Mouse (Mus musculus): ENCODE data around the gene Il1r2.

DNA sequence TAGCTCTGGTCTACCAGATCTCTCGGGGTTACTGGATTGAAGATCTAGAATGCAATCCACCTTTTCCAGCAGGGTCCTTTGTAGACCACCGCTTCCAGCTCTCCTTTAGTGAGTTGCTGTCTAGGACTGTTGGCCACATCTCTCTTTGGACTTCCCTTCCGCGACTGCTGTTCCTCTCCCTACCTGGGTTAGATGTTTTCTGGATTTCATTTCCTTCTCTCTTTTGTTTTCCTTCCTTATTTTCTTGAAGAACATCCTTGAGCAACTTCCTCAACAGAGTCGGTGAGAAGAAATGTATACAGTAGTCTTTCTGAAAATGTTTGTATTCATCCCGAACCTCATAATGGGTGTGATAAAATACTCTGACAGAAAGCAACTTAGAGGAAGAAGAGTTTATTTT lies 36.0 kb upstream of the Il1r2 start:
- TF ChIP-seq POLR2A (IDR thresholded peaks at IDR 0.05; ENCODE audit: control insufficient read depth, extremely low read depth, insufficient read depth, low read length, poor library complexity) (no peak), CTCF (IDR thresholded peaks at IDR 0.05; ENCODE audit: borderline replicate concordance, control insufficient read depth, extremely low read depth, insufficient read depth, low read length, poor library complexity) (no peak)
